22 mouse cellular contexts compared by ENCODE assay signal in the genomic region with DNA sequence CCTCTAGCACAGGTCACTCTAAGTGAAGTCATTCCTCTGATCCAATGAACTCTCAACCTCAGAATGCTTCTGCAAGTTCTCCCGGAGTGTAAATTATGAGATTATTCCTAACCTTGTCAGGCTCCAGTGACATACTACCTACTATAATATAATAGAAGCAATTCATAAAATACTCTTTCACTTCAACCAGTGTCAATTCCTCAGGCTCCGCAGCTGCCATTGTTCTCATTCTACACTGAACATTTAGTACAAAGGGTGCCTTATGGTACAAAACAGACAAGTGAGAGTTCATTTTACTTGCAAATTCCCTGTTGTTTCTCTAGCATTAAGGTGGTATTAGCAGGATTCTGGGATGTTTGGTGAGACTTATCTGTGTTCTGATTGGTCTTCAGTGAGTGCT.
A peak's percentile ranks its signal among the peaks of the same experiment; 100 is the strongest.
DNase-seq lines count a peak whose midpoint lies in the region; ATAC-seq and TF ChIP-seq lines count a peak whose summit lies in the region.
"Had no signal": no experiment of that assay in that cellular context is flagged by ENCODE, and none has a peak within 500 bp of the region (broad histone marks: within the 10 kb centered on the region; RNA-seq: fewer than 3 reads in every experiment).

No protein-coding gene starts in this region.

- no peaks in the 10 kb centered on the region for H3K9me3 ChIP-seq in forebrain, embryonic 15.5 days
- no peaks in the 10 kb centered on the region for H3K9me3 ChIP-seq in forebrain, embryonic 12.5 days
- H3K9me3 ChIP-seq in neural tube, embryonic 14.5 days (ENCODE audit: control insufficient read depth, low read length), result no peaks in the 10 kb centered on the region
- no peaks in the 10 kb centered on the region for H3K9me3 ChIP-seq in forebrain, postnatal 0 days (ENCODE audit: low read length)
- H3K9me3 ChIP-seq: embryonic facial prominence, embryonic 15.5 days; hindbrain, embryonic 12.5 days had no signal

- peak; percentile 19; the same call in 1 of the 2 replicates for ATAC-seq in forebrain, embryonic 15.5 days (replicated peaks)
- no peak for ATAC-seq in forebrain, embryonic 12.5 days (ENCODE audit: low FRiP score)
- ATAC-seq in neural tube, embryonic 14.5 days (ENCODE audit: low read depth), result peak; percentile 49; the same call in 1 of the 2 replicates
- peak; percentile 78; the same call in 1 of the 2 replicates for ATAC-seq in forebrain, postnatal 0 days
- ATAC-seq: hindbrain, postnatal 0 days had no signal

- no peaks in the 10 kb centered on the region for H3K36me3 ChIP-seq in forebrain, embryonic 15.5 days
- no peaks in the 10 kb centered on the region for H3K36me3 ChIP-seq in forebrain, embryonic 12.5 days (replicated peaks)
- no peaks in the 10 kb centered on the region for H3K36me3 ChIP-seq in neural tube, embryonic 14.5 days (ENCODE audit: control insufficient read depth, insufficient read depth, low read length)
- no peaks in the 10 kb centered on the region for H3K36me3 ChIP-seq in forebrain, postnatal 0 days (ENCODE audit: insufficient read depth)
- H3K36me3 ChIP-seq: embryonic facial prominence, embryonic 15.5 days; heart, embryonic 13.5 days; hindbrain, embryonic 12.5 days had no signal

- no peak overlapping the region for H3K9ac ChIP-seq in forebrain, embryonic 15.5 days (replicated peaks)
- H3K9ac ChIP-seq in forebrain, embryonic 12.5 days, result no peak overlapping the region
- no peak overlapping the region for H3K9ac ChIP-seq in neural tube, embryonic 14.5 days (replicated peaks; ENCODE audit: low read depth, low read length)
- H3K9ac ChIP-seq in forebrain, postnatal 0 days, result no peak overlapping the region
- H3K9ac ChIP-seq: embryonic facial prominence, embryonic 15.5 days; heart, embryonic 13.5 days; hindbrain, embryonic 12.5 days had no signal

- no peak for TF ChIP-seq CTCF in forebrain, postnatal 0 days (IDR thresholded peaks at IDR 0.05; ENCODE audit: low read depth)
- no peak for TF ChIP-seq CTCF in layer of hippocampus, adult 2 months (conservative IDR thresholded peaks at IDR 0.05)

- no peak for DNase-seq in neural tube, embryonic 10.5 days (ENCODE audit: extremely low spot score, low spot score)
- no peak for DNase-seq in forebrain, postnatal 0 days
- DNase-seq in layer of hippocampus, postnatal 14 days (ENCODE audit: low spot score in 2 of 2), result no peak
- DNase-seq in layer of hippocampus, adult 2 months (ENCODE audit: low spot score in 2 of 2), result no peak
- DNase-seq: adrenal gland, adult 8-10 months; adrenal gland, postnatal 36 days; cerebellum, adult 11-12 months; cerebellum, adult 9-11 months; cerebellum, postnatal 36 days; embryo, embryonic 11 days; gastrocnemius, postnatal 36 days; heart, adult 11 months; heart, postnatal 36 days; kidney, adult 11 months had no signal

- H3K4me1 ChIP-seq in forebrain, embryonic 15.5 days, result no peaks in the 10 kb centered on the region
- H3K4me1 ChIP-seq in forebrain, embryonic 12.5 days, result peaks cover 3% of the 10 kb centered on the region; the same call in 1 of the 2 replicates
- H3K4me1 ChIP-seq in neural tube, embryonic 14.5 days (ENCODE audit: control insufficient read depth, insufficient read depth, low read length), result no peaks in the 10 kb centered on the region
- no peaks in the 10 kb centered on the region for H3K4me1 ChIP-seq in forebrain, postnatal 0 days (ENCODE audit: insufficient read depth)
- H3K4me1 ChIP-seq: embryonic facial prominence, embryonic 15.5 days; heart, embryonic 13.5 days; hindbrain, embryonic 12.5 days had no signal

- H3K27ac ChIP-seq in forebrain, embryonic 15.5 days (replicated peaks), result no peak overlapping the region
- H3K27ac ChIP-seq in forebrain, embryonic 12.5 days, result no peak overlapping the region
- H3K27ac ChIP-seq in neural tube, embryonic 14.5 days (ENCODE audit: low read depth, low read length), result no peak overlapping the region
- H3K27ac ChIP-seq in forebrain, postnatal 0 days (ENCODE audit: low read depth, low read length), result no peak overlapping the region
- no peak overlapping the region for H3K27ac ChIP-seq in layer of hippocampus, adult 2 months
- H3K27ac ChIP-seq: embryonic facial prominence, embryonic 15.5 days; heart, embryonic 13.5 days; hindbrain, embryonic 12.5 days; hindbrain, postnatal 0 days had no signal

- no peak overlapping the region for H3K4me2 ChIP-seq in forebrain, embryonic 15.5 days (replicated peaks)
- no peak overlapping the region for H3K4me2 ChIP-seq in forebrain, embryonic 12.5 days
- no peak overlapping the region for H3K4me2 ChIP-seq in neural tube, embryonic 14.5 days (ENCODE audit: low read depth, low read length)
- no peak overlapping the region for H3K4me2 ChIP-seq in forebrain, postnatal 0 days (ENCODE audit: low read depth)
- H3K4me2 ChIP-seq: embryonic facial prominence, embryonic 15.5 days; heart, embryonic 13.5 days; hindbrain, embryonic 12.5 days had no signal

- H3K4me3 ChIP-seq in forebrain, embryonic 15.5 days, result no peak overlapping the region
- no peak overlapping the region for H3K4me3 ChIP-seq in forebrain, embryonic 12.5 days (replicated peaks)
- no peak overlapping the region for H3K4me3 ChIP-seq in neural tube, embryonic 14.5 days (ENCODE audit: low read depth, low read length)
- H3K4me3 ChIP-seq in forebrain, postnatal 0 days (ENCODE audit: low read depth, low read length), result no peak overlapping the region
- no peak overlapping the region for H3K4me3 ChIP-seq in layer of hippocampus, adult 2 months
- H3K4me3 ChIP-seq: embryonic facial prominence, embryonic 15.5 days; erythroblast, embryonic 14.5 days; heart, embryonic 13.5 days; hindbrain, embryonic 12.5 days had no signal

- WGBS in forebrain, embryonic 15.5 days, result 24% methylated on average over 2 of the region's 2 CpGs
- 38% methylated on average over 2 of the region's 2 CpGs for WGBS in forebrain, embryonic 12.5 days
- WGBS in neural tube, embryonic 14.5 days, result 34% methylated on average over 2 of the region's 2 CpGs
- 24% methylated on average over 2 of the region's 2 CpGs for WGBS in forebrain, postnatal 0 days

- no peaks in the 10 kb centered on the region for H3K27me3 ChIP-seq in forebrain, embryonic 15.5 days
- H3K27me3 ChIP-seq in forebrain, embryonic 12.5 days, result no peaks in the 10 kb centered on the region
- no peaks in the 10 kb centered on the region for H3K27me3 ChIP-seq in neural tube, embryonic 14.5 days (ENCODE audit: control insufficient read depth, insufficient read depth, low read length)
- H3K27me3 ChIP-seq in forebrain, postnatal 0 days (ENCODE audit: insufficient read depth, low read length), result no peaks in the 10 kb centered on the region
- H3K27me3 ChIP-seq: embryonic facial prominence, embryonic 15.5 days; heart, embryonic 13.5 days; hindbrain, embryonic 12.5 days had no signal
